Mouse (Mus musculus) midbrain, embryonic 16.5 days (tissue): Measurements from ENCODE around the gene C1qtnf5. TPM values are rescaled to one million over a fixed set of nuclear protein-coding genes. Genes with fewer than 3 reads are reported as not detected.

Experiments used
- ATAC-seq: fragments of 200-750 bp; cut with Nextera tagmentation; 2 replicates; pipeline ENCODE4 v1.8.0; 2017; ENCODE audit warnings: moderate TSS enrichment
- H3K27ac ChIP-seq: fragments of 300-500 bp; sonication (generic); 2 replicates; pipeline ENCODE4 v1.5.1; 2014; ENCODE audit warnings: mild to moderate bottlenecking, low read length, mixed read lengths
- H3K27me3 ChIP-seq: fragments of 300-500 bp; sonication (generic); 2 replicates; pipeline ENCODE4 v1.6.1; 2014; ENCODE audit warnings: low read depth, low read length, mixed read lengths; ENCODE audit not compliant: control insufficient read depth, insufficient read depth
- H3K36me3 ChIP-seq: fragments of 300-500 bp; sonication (generic); 2 replicates; pipeline ENCODE4 v1.6.1; 2014; ENCODE audit warnings: mild to moderate bottlenecking, low read length, moderate library complexity, mixed read lengths; ENCODE audit not compliant: control insufficient read depth, insufficient read depth
- H3K4me1 ChIP-seq: fragments of 300-500 bp; sonication (generic); 2 replicates; pipeline ENCODE4 v1.6.1; 2014; ENCODE audit warnings: mild to moderate bottlenecking, low read length, mixed read lengths; ENCODE audit not compliant: control insufficient read depth, insufficient read depth
- H3K4me2 ChIP-seq: fragments of 300-500 bp; sonication (generic); 2 replicates; pipeline ENCODE4 v1.6.1; 2014; ENCODE audit warnings: mild to moderate bottlenecking, low read length, mixed read lengths
- H3K4me3 ChIP-seq: fragments of 300-500 bp; sonication (generic); 2 replicates; pipeline ENCODE4 v1.5.1; 2014; ENCODE audit warnings: low read depth, mild to moderate bottlenecking, low read length, moderate library complexity, mixed read lengths
- H3K9ac ChIP-seq: fragments of 300-500 bp; sonication (generic); 2 replicates; pipeline ENCODE4 v1.6.1; 2014; ENCODE audit warnings: low read depth, low read length, mixed read lengths
- H3K9me3 ChIP-seq: fragments of 300-500 bp; sonication (generic); replicated peaks from 2 replicates; pipeline ENCODE4 v1.6.1; 2014; ENCODE audit warnings: mild to moderate bottlenecking, low read length, mixed read lengths; ENCODE audit not compliant: control insufficient read depth, poor library complexity, severe bottlenecking
- WGBS: fragments of 180-500 bp; shearing (Covaris S2); extraction: QIAGEN DNeasy Blood & Tissue Kit; methylation state at CpG from one replicate; pipeline ENCODE4 v1.1.7; 2014; 5-methylcytosine and 5-hydroxymethylcytosine counted together
- polyA plus RNA-seq: library from polyadenylated mRNA; unstranded; fragments of >200 nt; fragmentation: Nextera tagmentation; extraction: Ambion mirVana; gene quantifications from 2 replicates; pipeline ENCODE4 v1.2.1, GENCODE M21; 2015

C1qtnf5 gene
- polyA plus RNA-seq, 1 experiment from 2014 or later: 5.5 TPM

DNA sequence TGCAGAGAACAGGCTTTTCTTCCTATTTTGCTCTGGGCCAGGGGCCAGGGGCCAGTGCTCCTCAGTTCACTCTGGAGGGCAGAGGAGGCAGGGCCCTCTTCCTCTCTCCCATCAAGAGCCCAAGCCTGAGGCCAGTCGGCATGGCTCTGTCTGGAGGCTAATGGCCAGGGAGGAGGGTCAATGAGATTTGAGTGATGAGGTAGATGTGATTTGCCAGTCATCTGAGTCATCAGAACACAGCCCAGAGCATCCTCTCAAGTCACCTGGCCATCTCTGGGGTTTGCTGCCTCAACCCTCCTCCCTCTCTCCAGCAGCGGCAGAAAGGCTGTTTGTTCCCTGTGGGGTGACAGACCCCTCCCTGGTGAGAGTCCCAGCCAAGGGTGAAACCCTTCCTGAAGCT lies 26.2 kb downstream of the C1qtnf5 start:
- no peak for ATAC-seq

DNA sequence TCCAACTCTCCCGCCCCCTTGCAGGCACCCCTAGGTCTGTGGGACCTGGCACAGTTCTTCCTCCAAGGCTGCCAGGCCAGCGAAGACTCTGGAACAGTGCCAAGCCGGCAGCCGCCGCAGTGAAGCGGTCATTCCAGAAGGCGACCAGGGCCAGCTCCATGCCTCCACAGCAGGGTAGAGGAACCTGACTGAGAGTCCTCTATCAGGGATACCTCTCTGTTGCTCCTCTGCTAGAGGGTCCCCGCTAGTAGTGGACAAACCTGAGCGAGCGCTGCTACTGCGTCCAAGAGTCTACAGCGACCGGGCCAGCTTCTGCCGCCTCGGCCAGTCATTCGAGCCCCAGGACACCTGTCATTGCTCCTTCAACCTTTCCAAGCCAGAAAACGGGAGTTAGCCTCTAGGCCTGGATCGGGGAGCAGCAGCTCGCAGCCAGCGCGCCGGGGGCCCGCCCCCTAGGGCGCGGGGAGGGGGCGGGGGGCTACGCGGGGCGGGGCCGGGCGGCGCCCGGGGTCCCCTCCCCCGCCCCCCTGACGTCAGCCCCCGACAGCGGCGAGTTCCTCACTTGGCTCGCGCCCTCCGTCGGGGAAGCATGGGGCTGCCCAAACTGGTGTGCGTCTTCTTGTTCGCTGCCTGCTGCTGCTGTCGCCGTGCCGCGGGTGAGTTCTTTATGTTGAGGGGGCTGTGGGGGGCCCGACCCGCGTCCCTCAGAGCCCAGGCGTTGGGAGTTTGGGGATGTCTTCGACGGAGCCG lies 27.2 kb downstream of the C1qtnf5 start, which contains the start of gene Mcam:
Gene Mcam (plus strand): TSS at position 369 of the 750 bp plus-strand sequence.
- H3K4me1 ChIP-seq: peaks cover 22% of the 10 kb centered on the region
- peak within 1 kb of the TSS; percentile 77 for H3K4me2 ChIP-seq
- H3K27ac ChIP-seq: no peak within 1 kb of the TSS
- ATAC-seq: 0 out of 2 replicates have a peak, but pooled peaks have one; percentile 21
- H3K9ac ChIP-seq: peak within 1 kb of the TSS; percentile 60
- H3K36me3 ChIP-seq: no peaks in the 10 kb centered on the region
- H3K4me3 ChIP-seq: peak within 1 kb of the TSS; percentile 43
- no peaks in the 10 kb centered on the region for H3K9me3 ChIP-seq
- peaks cover 41% of the 10 kb centered on the region for H3K27me3 ChIP-seq
- WGBS: under 1% methylated on average over 39 of the region's 55 CpGs

More for the DNA sequence above, 26.2 kb downstream of the C1qtnf5 start:
- 22% methylated on average over 2 of the region's 2 CpGs for WGBS
- H3K27ac ChIP-seq: no peak overlapping the region
- H3K4me3 ChIP-seq: no peak overlapping the region
- no peak overlapping the region for H3K9ac ChIP-seq
- H3K27me3 ChIP-seq: peaks cover 42% of the 10 kb centered on the region
- H3K4me2 ChIP-seq: peak overlapping the region; percentile 77; the same call in 1 of the 2 replicates
- peaks cover 22% of the 10 kb centered on the region for H3K4me1 ChIP-seq
- no peaks in the 10 kb centered on the region for H3K9me3 ChIP-seq
- H3K36me3 ChIP-seq: no peaks in the 10 kb centered on the region

DNA sequence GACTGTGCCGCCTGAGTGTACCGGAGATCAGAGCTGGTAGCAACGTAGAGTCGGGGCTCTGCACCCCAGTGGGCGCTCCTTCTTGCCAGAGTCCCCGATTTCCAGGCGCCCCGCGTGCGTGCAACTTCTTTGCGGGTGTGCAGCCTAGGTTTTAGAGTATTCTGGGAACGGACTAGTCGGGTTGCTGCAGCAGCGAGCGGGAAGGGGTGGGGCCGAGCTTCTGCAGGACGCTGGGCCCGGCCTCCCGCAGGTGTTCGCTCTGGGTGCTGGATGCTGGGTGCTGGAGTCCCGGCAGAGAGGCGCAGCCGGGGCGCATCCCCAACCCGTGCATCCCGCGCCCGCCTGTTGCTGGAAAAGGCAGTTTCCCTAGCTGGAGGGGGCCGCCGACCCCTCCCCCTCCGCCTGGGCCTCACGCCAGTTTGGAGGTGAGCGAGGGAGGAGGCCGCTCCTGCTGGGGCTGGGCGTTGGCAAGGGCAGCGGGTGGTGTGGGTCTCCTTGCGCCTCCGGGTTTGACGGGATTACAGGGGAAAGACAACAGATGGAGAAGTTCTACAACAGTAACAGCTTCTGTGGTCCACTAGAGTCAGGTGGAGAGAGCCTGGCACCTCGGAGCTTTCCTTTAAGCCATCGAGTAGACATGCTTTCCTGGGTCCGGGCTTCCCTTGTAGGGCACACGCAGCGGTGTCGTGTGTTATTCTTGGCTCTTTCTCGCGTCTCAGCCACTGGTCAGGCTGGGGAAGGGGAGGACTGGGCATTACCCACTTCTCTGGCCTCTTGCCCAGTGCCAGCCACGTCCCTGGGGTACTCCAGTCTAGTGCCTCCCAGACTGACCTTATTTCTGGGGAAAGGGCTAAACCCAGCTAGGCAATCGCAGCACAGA lies 28.0 kb downstream of the C1qtnf5 start:
- peak overlapping the region; percentile 60 for H3K9ac ChIP-seq
- H3K36me3 ChIP-seq: no peaks in the 10 kb centered on the region
- 3% methylated on average over 46 of the region's 49 CpGs for WGBS
- peaks cover 17% of the 10 kb centered on the region for H3K4me1 ChIP-seq
- no peaks in the 10 kb centered on the region for H3K9me3 ChIP-seq
- peak overlapping the region; percentile 43 for H3K4me3 ChIP-seq
- ATAC-seq: 0 out of 2 replicates have a peak, but pooled peaks have one; percentile 33
- no peak overlapping the region for H3K27ac ChIP-seq
- H3K4me2 ChIP-seq: peak overlapping the region; percentile 77
- H3K27me3 ChIP-seq: peaks cover 35% of the 10 kb centered on the region

DNA sequence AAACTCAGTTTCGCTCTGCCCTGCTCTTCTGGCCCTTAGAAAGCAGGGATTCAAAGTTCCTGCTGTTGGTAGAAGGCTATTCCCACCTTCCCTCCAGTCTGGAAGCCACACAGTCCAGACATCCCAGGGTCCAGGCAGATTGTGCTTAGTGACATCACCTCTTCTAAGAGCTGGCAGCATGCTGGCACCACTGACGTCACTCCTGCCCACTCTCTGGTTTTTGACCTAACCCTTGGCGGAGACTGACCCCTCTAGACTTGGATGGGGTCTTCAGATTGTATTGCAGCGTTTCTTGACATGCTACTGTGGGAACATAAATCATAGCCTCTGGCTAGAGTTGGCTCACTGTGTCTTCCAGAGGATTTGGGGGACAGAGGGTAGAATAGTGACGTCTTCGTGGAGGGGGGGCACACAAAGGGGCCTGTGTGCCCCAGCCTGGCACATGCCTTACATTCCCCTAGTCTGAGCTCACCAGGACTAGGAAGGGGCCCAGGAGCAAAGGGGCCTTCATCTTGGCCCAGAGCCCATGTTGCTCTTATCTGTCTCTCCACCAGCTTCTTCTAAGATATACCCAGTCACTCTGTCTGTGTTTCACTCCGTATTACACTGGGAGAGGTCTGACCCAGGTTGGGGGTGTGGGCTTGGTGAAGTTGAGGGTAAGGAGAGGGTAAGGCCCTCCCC lies 28.8 kb downstream of the C1qtnf5 start:
- no peak overlapping the region for H3K9ac ChIP-seq
- H3K27ac ChIP-seq: no peak overlapping the region
- ATAC-seq: no peak
- peaks cover 15% of the 10 kb centered on the region for H3K4me1 ChIP-seq
- 59% methylated on average over 7 of the region's 7 CpGs for WGBS
- no peaks in the 10 kb centered on the region for H3K36me3 ChIP-seq
- no peak overlapping the region for H3K4me3 ChIP-seq
- no peak overlapping the region for H3K4me2 ChIP-seq
- peaks cover 35% of the 10 kb centered on the region for H3K27me3 ChIP-seq
- no peaks in the 10 kb centered on the region for H3K9me3 ChIP-seq

DNA sequence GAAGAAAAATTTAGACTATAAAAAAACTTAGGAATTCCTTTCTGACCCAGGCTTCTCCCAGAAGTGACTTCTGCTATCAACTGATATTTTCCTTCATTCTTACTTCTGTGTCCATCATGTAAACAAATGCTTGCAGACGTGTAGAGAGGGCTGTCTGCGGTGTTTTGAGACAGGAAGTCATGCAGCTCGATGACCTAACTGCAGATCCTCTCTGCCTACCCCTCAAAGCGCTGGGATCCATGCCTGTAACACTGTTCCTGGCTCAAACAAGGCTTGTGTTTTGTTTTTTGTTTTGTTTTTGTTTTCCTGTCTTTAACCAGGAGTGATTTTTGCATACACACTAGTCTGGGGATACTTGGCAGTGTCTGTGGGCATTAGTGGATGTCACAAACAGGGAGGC lies 30.8 kb downstream of the C1qtnf5 start:
- Histone ChIP-seq H3K4me2 (no peak overlapping the region), H3K4me3 (no peak overlapping the region), H3K27ac (no peak overlapping the region), H3K36me3 (no peaks in the 10 kb centered on the region), H3K9me3 (no peaks in the 10 kb centered on the region), H3K9ac (no peak overlapping the region), H3K27me3 (peaks cover 24% of the 10 kb centered on the region), H3K4me1 (peaks cover 15% of the 10 kb centered on the region)
- WGBS: 77% methylated on average over 4 of the region's 4 CpGs
- ATAC-seq: no peak

- no peak overlapping the region for H3K4me3 ChIP-seq
- H3K36me3 ChIP-seq: 0 out of 2 replicates have a peak, but pooled peaks cover 4% of the 10 kb centered on the region
- no peaks in the 10 kb centered on the region for H3K4me1 ChIP-seq
- no peak overlapping the region for H3K4me2 ChIP-seq
- 60% methylated on average over 5 of the region's 5 CpGs for WGBS
- H3K27ac ChIP-seq: no peak overlapping the region
- ATAC-seq: no peak
- H3K9ac ChIP-seq: no peak overlapping the region
- H3K9me3 ChIP-seq: no peaks in the 10 kb centered on the region
- H3K27me3 ChIP-seq: no peaks in the 10 kb centered on the region
These were observed 34.9 kb downstream of the C1qtnf5 start for GRCm38 (mm10) chr9:44141951-44142350.

DNA sequence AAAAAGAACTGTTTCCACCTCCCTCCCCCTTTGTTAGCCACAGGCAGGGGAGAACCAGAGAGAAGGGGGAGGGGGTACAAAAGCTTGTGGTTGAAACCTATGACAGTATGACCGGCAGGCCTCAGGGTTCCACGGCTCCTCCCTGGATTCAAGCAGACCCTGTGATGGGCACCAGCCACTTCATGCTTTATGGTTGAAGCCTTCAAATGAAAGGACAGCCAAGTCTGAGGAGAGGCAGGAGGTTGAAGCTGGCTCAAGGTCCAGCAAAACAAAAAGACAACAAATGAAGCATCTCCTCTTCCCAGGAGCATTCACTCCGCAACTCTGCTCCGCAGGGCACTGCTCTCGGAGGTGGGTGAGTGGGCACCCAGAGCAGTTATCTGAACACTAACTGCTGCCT lies 36.4 kb downstream of the C1qtnf5 start:
- no peak overlapping the region for H3K4me2 ChIP-seq
- H3K4me3 ChIP-seq: no peak overlapping the region
- no peaks in the 10 kb centered on the region for H3K4me1 ChIP-seq
- H3K9me3 ChIP-seq: no peaks in the 10 kb centered on the region
- 0 out of 2 replicates have a peak, but pooled peaks cover 4% of the 10 kb centered on the region for H3K36me3 ChIP-seq
- WGBS: 69% methylated on average over 5 of the region's 5 CpGs
- no peak overlapping the region for H3K27ac ChIP-seq
- ATAC-seq: no peak
- H3K27me3 ChIP-seq: no peaks in the 10 kb centered on the region
- H3K9ac ChIP-seq: no peak overlapping the region

GRCm38 (mm10) chr9:44144023-44144717 lies 37.1 kb downstream of the C1qtnf5 start:
- no peak overlapping the region for H3K27ac ChIP-seq
- peaks cover 5% of the 10 kb centered on the region; the same call in 1 of the 2 replicates for H3K36me3 ChIP-seq
- WGBS: 25% methylated on average over 7 of the region's 8 CpGs
- no peak overlapping the region for H3K4me3 ChIP-seq
- H3K4me1 ChIP-seq: no peaks in the 10 kb centered on the region
- no peaks in the 10 kb centered on the region for H3K9me3 ChIP-seq
- no peak overlapping the region for H3K4me2 ChIP-seq
- ATAC-seq: no peak
- H3K27me3 ChIP-seq: no peaks in the 10 kb centered on the region
- H3K9ac ChIP-seq: no peak overlapping the region
